Mouse (Mus musculus): ENCODE measurements around the gene Gm17606. TPM values are rescaled to one million over a fixed set of nuclear protein-coding genes. Genes with fewer than 3 reads are reported as not detected.
A peak's percentile ranks its signal among the peaks of the same experiment; 100 is the strongest.
"Not testable (repeated sequence)": the region's sequence is repeated elsewhere in the genome, so short reads cannot be mapped to it uniquely, and the experiment has no call there.

The Gm17606 gene
- polyA plus RNA-seq, 1 experiment from 2014 or later, result not detected

DNA sequence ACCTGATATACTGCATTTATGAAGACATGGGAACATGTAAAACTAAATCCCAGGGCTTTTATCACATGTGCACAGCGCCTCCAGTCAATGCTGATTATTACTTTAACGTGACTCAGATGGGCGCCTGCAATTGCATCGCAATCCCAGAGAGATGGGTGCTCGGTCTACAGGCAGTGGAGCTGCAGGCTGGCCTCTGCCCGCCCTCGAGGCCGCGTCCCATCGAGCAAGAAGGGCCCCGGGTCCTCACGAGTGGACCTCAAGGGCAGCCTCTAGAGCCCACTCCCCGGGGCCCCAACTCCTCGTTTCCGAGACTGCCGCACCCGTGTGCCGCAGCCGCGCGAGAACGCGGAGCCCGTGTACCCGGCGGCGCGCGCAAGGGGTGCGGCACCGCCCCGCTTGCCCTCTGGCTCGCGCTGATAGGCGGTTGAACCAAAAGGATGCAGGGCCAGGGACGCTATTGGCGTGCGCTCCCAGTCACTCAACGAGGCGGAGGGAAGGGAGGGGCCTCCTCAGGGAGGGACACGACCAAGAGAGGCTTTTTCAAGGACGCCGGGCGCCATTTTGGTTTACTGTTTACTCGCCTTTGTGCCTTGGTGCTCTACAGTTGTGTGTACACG is 37.6 kb upstream of the Gm17606 start:
- H3K27ac ChIP-seq (ENCODE audit: low read length), result peak overlapping the region; percentile 96
- H3K4me2 ChIP-seq (ENCODE audit: low read length), result peak overlapping the region; percentile 54
- H3K9me3 ChIP-seq (replicated peaks; ENCODE audit: control insufficient read depth, low read length, poor library complexity, severe bottlenecking), result no peaks in the 10 kb centered on the region
- H3K4me1 ChIP-seq (ENCODE audit: control insufficient read depth, insufficient read depth, low read length), result peaks cover 23% of the 10 kb centered on the region
- peak overlapping the region; percentile 80 for H3K9ac ChIP-seq (ENCODE audit: low read depth, low read length)
- H3K4me3 ChIP-seq (ENCODE audit: low read depth, low read length), result peak overlapping the region; percentile 57
- no peaks in the 10 kb centered on the region for H3K27me3 ChIP-seq (ENCODE audit: control insufficient read depth, insufficient read depth, low read depth, low read length)
- peak; percentile 99 for ATAC-seq
- no peaks in the 10 kb centered on the region for H3K36me3 ChIP-seq (ENCODE audit: control insufficient read depth, insufficient read depth, low read length)
- under 1% methylated on average over 46 of the region's 46 CpGs for WGBS

DNA sequence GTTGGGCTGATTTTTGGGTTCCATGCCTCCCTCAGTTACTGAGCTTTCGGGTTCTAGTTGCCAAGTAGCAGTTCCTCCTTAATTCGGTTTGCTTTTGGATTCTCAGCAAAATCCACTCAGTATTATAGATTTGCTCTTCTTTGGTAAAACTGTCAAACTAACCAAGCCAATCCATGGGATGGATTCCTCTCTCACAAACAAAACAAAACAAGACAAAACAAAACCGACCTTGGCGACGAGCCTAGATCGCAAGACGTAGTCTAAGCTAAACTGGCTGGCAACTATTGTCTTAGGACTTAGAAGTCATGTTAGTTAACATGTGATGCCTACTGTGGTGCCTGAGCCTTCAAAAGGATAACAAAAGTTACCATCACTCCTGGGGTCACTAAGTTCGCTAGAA is 37.1 kb upstream of the Gm17606 start:
- peaks cover 23% of the 10 kb centered on the region for H3K4me1 ChIP-seq (ENCODE audit: control insufficient read depth, insufficient read depth, low read length)
- peak overlapping the region; percentile 96 for H3K27ac ChIP-seq (ENCODE audit: low read length)
- WGBS, result 85% methylated on average over 8 of the region's 8 CpGs
- peak overlapping the region; percentile 54 for H3K4me2 ChIP-seq (ENCODE audit: low read length)
- peak overlapping the region; percentile 57 for H3K4me3 ChIP-seq (ENCODE audit: low read depth, low read length)
- H3K9me3 ChIP-seq (replicated peaks; ENCODE audit: control insufficient read depth, low read length, poor library complexity, severe bottlenecking), result no peaks in the 10 kb centered on the region
- no peaks in the 10 kb centered on the region for H3K27me3 ChIP-seq (ENCODE audit: control insufficient read depth, insufficient read depth, low read depth, low read length)
- no peak overlapping the region for H3K9ac ChIP-seq (ENCODE audit: low read depth, low read length)
- ATAC-seq, result no peak
- H3K36me3 ChIP-seq (ENCODE audit: control insufficient read depth, insufficient read depth, low read length), result no peaks in the 10 kb centered on the region

DNA sequence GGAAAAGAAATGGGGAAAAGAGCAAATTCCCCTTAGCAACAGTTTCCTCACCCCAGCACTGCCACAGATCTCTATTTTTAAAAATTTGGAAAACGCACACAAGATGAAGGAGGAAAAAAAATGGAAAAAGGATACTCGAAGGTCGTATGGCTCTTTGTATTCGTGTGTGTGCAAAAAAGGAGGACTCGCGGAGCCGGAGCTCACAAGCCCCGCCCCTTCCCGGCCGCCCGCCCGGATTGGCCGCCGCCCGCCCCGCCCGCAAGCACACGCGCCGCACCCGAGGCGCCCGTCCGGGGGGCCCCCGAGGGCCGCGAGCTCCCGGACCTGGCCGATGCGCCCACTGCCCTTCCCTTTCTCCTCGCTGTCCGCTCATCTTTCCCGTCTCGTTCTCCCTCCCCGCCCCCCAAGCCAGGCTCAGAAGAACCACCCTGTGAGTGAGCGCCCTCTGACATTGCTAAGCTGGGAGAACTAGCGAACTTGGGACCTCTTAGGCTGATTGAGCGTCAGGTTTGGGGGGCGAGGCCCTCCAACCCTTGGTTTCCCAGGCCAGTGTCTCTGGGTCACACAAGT is 34.9 kb upstream of the Gm17606 start, which contains the start of gene 4931414P19Rik:
Gene 4931414P19Rik (minus strand): TSS at position 242 of the 570 bp plus-strand sequence.
- Histone ChIP-seq H3K9ac (ENCODE audit: low read depth, low read length) (peak within 1 kb of the TSS; percentile 69), H3K27ac (ENCODE audit: low read length) (peak within 1 kb of the TSS; percentile 79), H3K27me3 (ENCODE audit: control insufficient read depth, insufficient read depth, low read depth, low read length) (no peaks in the 10 kb centered on the region), H3K4me2 (ENCODE audit: low read length) (peak within 1 kb of the TSS; percentile 74), H3K4me3 (ENCODE audit: low read depth, low read length) (peak within 1 kb of the TSS; percentile 52), H3K4me1 (ENCODE audit: control insufficient read depth, insufficient read depth, low read length) (peaks cover 23% of the 10 kb centered on the region), H3K9me3 (replicated peaks; ENCODE audit: control insufficient read depth, low read length, poor library complexity, severe bottlenecking) (no peaks in the 10 kb centered on the region), H3K36me3 (ENCODE audit: control insufficient read depth, insufficient read depth, low read length) (no peaks in the 10 kb centered on the region)
- peak; percentile 12; the same call in 1 of the 2 replicates for ATAC-seq
- WGBS, result 1% methylated on average over 39 of the region's 39 CpGs

DNA sequence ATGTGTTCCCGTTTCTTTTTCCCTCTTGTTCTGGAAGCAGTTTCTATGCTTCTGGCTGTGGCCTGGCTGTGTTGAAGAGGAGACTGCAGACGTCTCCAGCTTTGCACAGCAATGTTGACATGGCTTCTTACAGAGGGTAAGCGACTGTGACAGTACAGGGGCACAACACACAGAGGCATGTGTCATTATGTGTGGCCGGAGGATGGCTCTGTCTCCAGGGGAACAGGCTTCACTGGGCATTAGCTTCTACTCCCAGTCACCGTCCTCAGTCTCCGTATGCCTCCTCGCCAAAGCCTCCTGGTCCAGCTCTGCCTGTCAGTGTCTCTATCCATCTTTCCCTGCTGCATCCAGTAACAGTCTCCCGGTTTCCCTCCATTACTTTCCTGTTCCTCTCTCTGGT is 33.5 kb upstream of the Gm17606 start:
- Histone ChIP-seq H3K4me1 (ENCODE audit: control insufficient read depth, insufficient read depth, low read length) (peaks cover 21% of the 10 kb centered on the region), H3K9me3 (replicated peaks; ENCODE audit: control insufficient read depth, low read length, poor library complexity, severe bottlenecking) (no peaks in the 10 kb centered on the region), H3K36me3 (ENCODE audit: control insufficient read depth, insufficient read depth, low read length) (no peaks in the 10 kb centered on the region; the same call in 1 of the 2 replicates), H3K27ac (ENCODE audit: low read length) (no peak overlapping the region), H3K27me3 (ENCODE audit: control insufficient read depth, insufficient read depth, low read depth, low read length) (no peaks in the 10 kb centered on the region), H3K4me2 (ENCODE audit: low read length) (no peak overlapping the region), H3K4me3 (ENCODE audit: low read depth, low read length) (no peak overlapping the region), H3K9ac (ENCODE audit: low read depth, low read length) (no peak overlapping the region)
- ATAC-seq, result no peak
- WGBS, result 32% methylated on average over 8 of the region's 8 CpGs

DNA sequence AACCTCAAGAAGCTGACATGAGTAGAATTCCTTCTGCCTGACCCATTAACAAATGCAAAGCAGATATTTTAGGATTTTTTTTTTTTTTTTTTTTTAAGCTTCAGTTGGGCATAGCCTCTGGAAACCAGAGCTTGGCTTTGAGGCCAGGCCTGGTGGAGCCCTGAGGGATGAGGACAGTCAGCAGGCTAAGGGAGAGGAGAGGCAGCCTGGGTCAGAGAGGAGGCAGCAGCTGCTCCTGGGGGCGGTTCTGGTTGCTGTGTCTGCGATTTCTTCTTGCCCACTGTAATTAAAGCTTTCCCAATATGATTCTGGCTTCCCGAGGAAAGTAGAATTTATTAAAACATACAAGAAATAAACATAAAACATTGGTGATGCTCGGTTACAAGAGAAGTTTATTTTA is 31.5 kb upstream of the Gm17606 start:
- H3K27ac ChIP-seq (ENCODE audit: low read length), result no peak overlapping the region
- H3K4me1 ChIP-seq (ENCODE audit: control insufficient read depth, insufficient read depth, low read length), result peaks cover 11% of the 10 kb centered on the region
- ATAC-seq, result no peak
- 76% methylated on average over 4 of the region's 4 CpGs for WGBS
- H3K4me2 ChIP-seq (ENCODE audit: low read length), result no peak overlapping the region
- H3K27me3 ChIP-seq (ENCODE audit: control insufficient read depth, insufficient read depth, low read depth, low read length), result no peaks in the 10 kb centered on the region
- no peak overlapping the region for H3K4me3 ChIP-seq (ENCODE audit: low read depth, low read length)
- H3K36me3 ChIP-seq (ENCODE audit: control insufficient read depth, insufficient read depth, low read length), result peaks cover 5% of the 10 kb centered on the region; the same call in 1 of the 2 replicates
- H3K9me3 ChIP-seq (replicated peaks; ENCODE audit: control insufficient read depth, low read length, poor library complexity, severe bottlenecking), result no peaks in the 10 kb centered on the region
- no peak overlapping the region for H3K9ac ChIP-seq (ENCODE audit: low read depth, low read length)

DNA sequence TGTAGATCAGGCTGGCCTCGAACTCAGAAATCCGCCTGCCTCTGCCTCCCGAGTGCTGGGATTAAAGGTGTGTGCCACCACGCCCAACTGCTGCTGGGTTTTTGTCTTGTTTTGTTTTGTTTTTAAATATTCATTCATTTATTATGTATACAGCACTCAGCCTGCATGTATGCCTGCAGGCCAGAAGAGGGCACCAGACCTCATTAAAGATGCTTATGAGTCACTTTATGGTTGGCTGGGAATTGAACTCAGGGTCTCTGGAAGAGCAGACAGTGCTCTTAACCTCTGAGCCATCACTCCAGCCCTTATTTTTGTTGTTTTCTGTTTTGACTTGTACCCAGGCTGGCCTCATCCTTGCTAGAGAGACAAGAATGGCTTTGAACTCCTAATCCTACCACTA is 30.8 kb upstream of the Gm17606 start:
- H3K27me3 ChIP-seq (ENCODE audit: control insufficient read depth, insufficient read depth, low read depth, low read length), result no peaks in the 10 kb centered on the region
- H3K4me3 ChIP-seq (ENCODE audit: low read depth, low read length), result no peak overlapping the region
- peaks cover 6% of the 10 kb centered on the region; the same call in 1 of the 2 replicates for H3K36me3 ChIP-seq (ENCODE audit: control insufficient read depth, insufficient read depth, low read length)
- 75% methylated on average over 4 of the region's 4 CpGs for WGBS
- no peaks in the 10 kb centered on the region for H3K9me3 ChIP-seq (replicated peaks; ENCODE audit: control insufficient read depth, low read length, poor library complexity, severe bottlenecking)
- peaks cover 4% of the 10 kb centered on the region for H3K4me1 ChIP-seq (ENCODE audit: control insufficient read depth, insufficient read depth, low read length)
- no peak overlapping the region for H3K27ac ChIP-seq (ENCODE audit: low read length)
- ATAC-seq, result no peak
- no peak overlapping the region for H3K4me2 ChIP-seq (ENCODE audit: low read length)
- H3K9ac ChIP-seq (ENCODE audit: low read depth, low read length), result no peak overlapping the region

DNA sequence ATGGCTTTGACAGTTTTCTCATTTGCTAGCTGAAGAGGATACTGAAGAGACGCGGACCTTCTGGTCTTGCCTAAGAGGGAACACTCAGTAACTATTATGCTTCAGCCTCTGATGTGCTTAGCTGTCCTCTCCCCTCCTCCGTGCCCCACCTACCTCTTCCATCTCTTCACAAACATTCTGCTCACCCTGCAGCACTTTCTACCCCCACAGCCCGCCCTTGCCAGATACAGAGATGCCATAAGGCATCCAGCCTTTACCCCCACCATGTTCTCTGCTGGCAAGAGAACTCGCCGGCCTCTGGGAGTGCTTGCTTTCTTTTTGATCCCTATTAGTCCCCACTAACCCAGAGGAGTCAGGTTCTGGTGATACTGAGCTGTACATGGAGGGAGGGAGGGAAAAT is 30.1 kb upstream of the Gm17606 start:
- WGBS, result 78% methylated on average over 6 of the region's 6 CpGs
- H3K9ac ChIP-seq (ENCODE audit: low read depth, low read length), result no peak overlapping the region
- H3K9me3 ChIP-seq (replicated peaks; ENCODE audit: control insufficient read depth, low read length, poor library complexity, severe bottlenecking), result no peaks in the 10 kb centered on the region
- H3K4me1 ChIP-seq (ENCODE audit: control insufficient read depth, insufficient read depth, low read length), result no peaks in the 10 kb centered on the region
- no peak overlapping the region for H3K4me2 ChIP-seq (ENCODE audit: low read length)
- ATAC-seq, result no peak
- peaks cover 7% of the 10 kb centered on the region; the same call in 1 of the 2 replicates for H3K36me3 ChIP-seq (ENCODE audit: control insufficient read depth, insufficient read depth, low read length)
- H3K27me3 ChIP-seq (ENCODE audit: control insufficient read depth, insufficient read depth, low read depth, low read length), result no peaks in the 10 kb centered on the region
- H3K27ac ChIP-seq (ENCODE audit: low read length), result no peak overlapping the region
- H3K4me3 ChIP-seq (ENCODE audit: low read depth, low read length), result no peak overlapping the region

DNA sequence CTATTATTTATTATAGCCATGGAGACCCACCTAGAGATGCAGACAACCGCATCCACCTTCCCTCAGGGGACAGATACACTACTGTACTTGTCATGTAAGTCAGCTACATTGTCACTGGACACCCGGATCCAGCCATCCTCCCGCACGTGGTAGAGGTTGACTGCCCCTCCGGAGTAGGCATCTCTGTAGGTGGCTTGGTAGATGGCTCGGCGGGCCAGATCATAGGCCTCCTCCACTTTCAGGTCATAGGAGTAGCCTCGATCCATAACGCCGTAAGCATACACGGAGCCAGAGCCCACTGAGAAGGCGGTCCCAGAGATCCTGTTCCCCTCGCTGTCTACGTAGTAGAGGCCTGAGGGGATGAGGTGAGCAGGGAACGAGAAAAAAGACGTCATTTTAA is 26.6 kb upstream of the Gm17606 start:
- not testable (repeated sequence) for H3K9ac ChIP-seq (ENCODE audit: low read depth, low read length); H3K4me3 ChIP-seq (ENCODE audit: low read depth, low read length); H3K27ac ChIP-seq (ENCODE audit: low read length); H3K9me3 ChIP-seq (replicated peaks; ENCODE audit: control insufficient read depth, low read length, poor library complexity, severe bottlenecking); H3K36me3 ChIP-seq (ENCODE audit: control insufficient read depth, insufficient read depth, low read length); H3K27me3 ChIP-seq (ENCODE audit: control insufficient read depth, insufficient read depth, low read depth, low read length); ATAC-seq; H3K4me2 ChIP-seq (ENCODE audit: low read length)
- 90% methylated on average over 16 of the region's 16 CpGs for WGBS
- H3K4me1 ChIP-seq (ENCODE audit: control insufficient read depth, insufficient read depth, low read length), result peaks cover 11% of the 10 kb centered on the region

DNA sequence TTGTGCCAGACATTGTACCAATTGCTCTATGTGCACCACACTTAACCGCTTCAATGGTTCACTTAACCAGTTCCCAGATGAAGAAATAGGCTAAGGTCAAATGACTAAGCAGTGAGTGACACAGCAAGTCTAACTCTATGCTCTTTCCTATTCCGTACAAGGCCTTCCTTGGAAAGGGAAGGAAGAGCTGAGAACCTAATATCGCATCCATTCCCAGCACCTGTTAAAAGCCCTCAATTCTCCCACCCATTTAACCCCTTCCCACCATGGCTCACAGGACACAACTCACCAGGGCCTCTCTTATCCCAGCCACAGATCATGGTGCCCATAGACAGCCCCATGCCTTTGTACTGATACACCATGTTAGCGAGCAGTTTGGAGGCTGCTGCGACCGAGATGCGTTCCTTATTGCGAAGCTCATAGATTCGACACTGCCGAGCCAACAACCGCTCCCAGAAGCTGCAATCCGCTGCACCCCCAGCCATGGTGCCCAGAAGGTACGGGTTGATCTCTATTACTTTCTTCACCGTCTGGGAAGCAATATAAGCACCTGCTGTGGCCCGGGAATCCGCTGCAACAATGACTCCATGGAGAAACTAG is 24.4 kb upstream of the Gm17606 start:
- H3K9me3 ChIP-seq (replicated peaks; ENCODE audit: control insufficient read depth, low read length, poor library complexity, severe bottlenecking), result no peaks in the 10 kb centered on the region
- H3K36me3 ChIP-seq (ENCODE audit: control insufficient read depth, insufficient read depth, low read length), result peaks cover 7% of the 10 kb centered on the region; the same call in 1 of the 2 replicates
- no peak for ATAC-seq
- WGBS, result 93% methylated on average over 16 of the region's 16 CpGs
- H3K4me1 ChIP-seq (ENCODE audit: control insufficient read depth, insufficient read depth, low read length), result peaks cover 11% of the 10 kb centered on the region
- no peaks in the 10 kb centered on the region for H3K27me3 ChIP-seq (ENCODE audit: control insufficient read depth, insufficient read depth, low read depth, low read length)
- H3K9ac ChIP-seq (ENCODE audit: low read depth, low read length), result no peak overlapping the region
- no peak overlapping the region for H3K4me3 ChIP-seq (ENCODE audit: low read depth, low read length)
- no peak overlapping the region; the same call in 1 of the 2 replicates for H3K4me2 ChIP-seq (ENCODE audit: low read length)
- no peak overlapping the region for H3K27ac ChIP-seq (ENCODE audit: low read length)
